Mouse (Mus musculus) limb, embryonic 13.5 days (tissue): Measurements from ENCODE around the gene Olfr203. TPM values are rescaled to one million over a fixed set of nuclear protein-coding genes. Genes with fewer than 3 reads are reported as not detected.

Source experiments
- polyA plus RNA-seq: library from polyadenylated mRNA; unstranded; fragments of >200 nt; fragmentation: Nextera tagmentation; extraction: Ambion mirVana; gene quantifications from 2 replicates; pipeline ENCODE4 v1.2.1, GENCODE M21; 2015

Gene Olfr203
- polyA plus RNA-seq, 1 experiment from 2014 or later, result not detected

Other genes with a start within 250 kb of the Olfr203 start
- gene Olfr190, start 220.9 kb upstream of the Olfr203 start, polyA plus RNA-seq, result not detected in 2 replicates
- not detected in 2 replicates for gene Olfr191, start 209.1 kb upstream of the Olfr203 start, polyA plus RNA-seq
- gene Olfr193, start 187.0 kb upstream of the Olfr203 start, polyA plus RNA-seq, result not detected in 2 replicates
- not detected in 2 replicates for gene Olfr194, start 177.8 kb upstream of the Olfr203 start, polyA plus RNA-seq
- gene Olfr195, start 151.8 kb upstream of the Olfr203 start, polyA plus RNA-seq, result not detected in 2 replicates
- not detected in 2 replicates for gene Olfr196, start 128.4 kb upstream of the Olfr203 start, polyA plus RNA-seq
- not detected in 2 replicates for gene Olfr198, start 95.3 kb upstream of the Olfr203 start, polyA plus RNA-seq
- gene Olfr199, start 79.1 kb upstream of the Olfr203 start, polyA plus RNA-seq, result not detected in 2 replicates
- not detected in 2 replicates for gene Olfr201, start 26.2 kb upstream of the Olfr203 start, polyA plus RNA-seq
- gene Olfr202, start 12.1 kb upstream of the Olfr203 start, polyA plus RNA-seq, result not detected in 2 replicates
- not detected in 2 replicates for gene Olfr204, start 19.4 kb downstream of the Olfr203 start, polyA plus RNA-seq
- gene Olfr205, start 32.3 kb downstream of the Olfr203 start, polyA plus RNA-seq, result not detected in 2 replicates
- gene Olfr206, start 50.4 kb downstream of the Olfr203 start, polyA plus RNA-seq, result not detected in 2 replicates
- gene Olfr209, start 65.1 kb downstream of the Olfr203 start, polyA plus RNA-seq, result not detected in 2 replicates
- 0.06 and 0.08 TPM in 2 replicates for gene Gabrr3, start 108.5 kb downstream of the Olfr203 start, polyA plus RNA-seq
- gene Riox2, start 172.9 kb downstream of the Olfr203 start, polyA plus RNA-seq, result 30.0 and 31.3 TPM in 2 replicates